Mouse (Mus musculus) bone marrow macrophage, adult 2 months (primary cell): ENCODE data around the gene Klk15.

Experiments
- CTCF ChIP-seq: IDR thresholded peaks from 2 replicates; pipeline ENCODE4 v1.5.1; 2012; ENCODE audit warnings: low read depth, mild to moderate bottlenecking, low read length, moderate library complexity
- POLR2A ChIP-seq: IDR thresholded peaks from 2 replicates; pipeline ENCODE4 v1.6.1; 2012; ENCODE audit warnings: mild to moderate bottlenecking, low read depth, low read length, borderline replicate concordance

- TF ChIP-seq CTCF (no peak), POLR2A (no peak)
Observed at GRCm38 (mm10) chr7:43967612-43968011, 34.1 kb downstream of the Klk15 start.
